Comparison of ENCODE assay signal across 10 mouse cellular contexts in the genomic region with DNA sequence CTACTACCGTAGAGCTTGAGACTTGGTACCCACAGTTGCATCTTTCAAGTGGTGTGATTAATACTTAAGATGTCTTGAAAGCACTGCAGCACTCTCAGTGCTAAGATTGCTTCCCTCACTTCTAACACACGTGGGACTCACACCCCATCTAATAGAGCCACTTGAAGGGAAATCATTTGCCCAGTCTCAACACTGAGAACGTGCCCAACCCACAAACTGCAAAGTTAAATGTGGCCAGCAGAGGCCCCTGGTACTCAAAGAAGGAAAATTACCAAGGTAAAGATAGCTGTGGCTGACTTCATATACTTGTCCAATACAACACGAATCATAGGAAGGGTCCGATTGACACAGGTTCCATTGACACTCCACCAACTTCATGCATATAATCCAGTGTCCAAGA.
DNase-seq lines count a peak whose midpoint lies in the region; ATAC-seq lines count a peak whose summit lies in the region.
"Had no signal": no experiment of that assay in that cellular context is flagged by ENCODE, and none has a peak within 500 bp of the region (broad histone marks: within the 10 kb centered on the region; RNA-seq: fewer than 3 reads in every experiment).

No protein-coding gene starts in this region.

- H3K9ac ChIP-seq in hindbrain, embryonic 14.5 days = no peak overlapping the region
- H3K9ac ChIP-seq in hindbrain, embryonic 11.5 days (ENCODE audit: low read depth, low read length) = no peak overlapping the region
- H3K9ac ChIP-seq in neural tube, embryonic 15.5 days (replicated peaks) = no peak overlapping the region
- H3K9ac ChIP-seq: heart, embryonic 13.5 days; limb, embryonic 15.5 days had no signal

- H3K4me1 ChIP-seq in hindbrain, embryonic 14.5 days (replicated peaks; ENCODE audit: control insufficient read depth, insufficient read depth, low read length) = no peaks in the 10 kb centered on the region
- H3K4me1 ChIP-seq in hindbrain, embryonic 11.5 days (replicated peaks; ENCODE audit: control insufficient read depth, insufficient read depth, low read length) = no peaks in the 10 kb centered on the region
- no peaks in the 10 kb centered on the region for H3K4me1 ChIP-seq in neural tube, embryonic 15.5 days
- H3K4me1 ChIP-seq: heart, embryonic 13.5 days; limb, embryonic 15.5 days had no signal

- no peak overlapping the region for H3K4me2 ChIP-seq in hindbrain, embryonic 14.5 days (replicated peaks)
- H3K4me2 ChIP-seq in hindbrain, embryonic 11.5 days (replicated peaks; ENCODE audit: low read depth, low read length) = no peak overlapping the region
- H3K4me2 ChIP-seq in neural tube, embryonic 15.5 days = no peak overlapping the region
- H3K4me2 ChIP-seq: heart, embryonic 13.5 days; limb, embryonic 15.5 days had no signal

- 67% methylated on average over 5 of the region's 5 CpGs for WGBS in hindbrain, embryonic 14.5 days
- WGBS in hindbrain, embryonic 11.5 days = 66% methylated on average over 5 of the region's 5 CpGs
- 68% methylated on average over 5 of the region's 5 CpGs for WGBS in neural tube, embryonic 15.5 days

- peak; percentile 28 for DNase-seq in hindbrain, embryonic 14.5 days (ENCODE audit: low spot score)
- DNase-seq in hindbrain, embryonic 11.5 days (ENCODE audit: low spot score) = no peak
- DNase-seq in 416B (ENCODE audit: low read depth) = peak; percentile 21
- DNase-seq in brain, adult 2 months (ENCODE audit: low read depth, low spot score) = peak; percentile 48
- peak; percentile 10 to 16 for DNase-seq in kidney, postnatal 4 days
- DNase-seq in spleen, postnatal 10 days (ENCODE audit: low spot score in 2 of 2) = no peak
- no peak for DNase-seq in thymus, adult 18-20 months

- no peak for ATAC-seq in hindbrain, embryonic 14.5 days (ENCODE audit: low FRiP score)
- no peak for ATAC-seq in hindbrain, embryonic 11.5 days (ENCODE audit: low FRiP score)
- no peak for ATAC-seq in neural tube, embryonic 15.5 days (ENCODE audit: low FRiP score)

- H3K27ac ChIP-seq in hindbrain, embryonic 14.5 days = no peak overlapping the region
- no peak overlapping the region for H3K27ac ChIP-seq in hindbrain, embryonic 11.5 days (ENCODE audit: low read depth, low read length)
- H3K27ac ChIP-seq in neural tube, embryonic 15.5 days (replicated peaks) = no peak overlapping the region
- H3K27ac ChIP-seq: heart, embryonic 13.5 days; limb, embryonic 15.5 days had no signal

- no peaks in the 10 kb centered on the region for H3K36me3 ChIP-seq in hindbrain, embryonic 14.5 days (replicated peaks; ENCODE audit: control insufficient read depth, insufficient read depth)
- no peaks in the 10 kb centered on the region for H3K36me3 ChIP-seq in hindbrain, embryonic 11.5 days (ENCODE audit: control insufficient read depth, insufficient read depth, low read length)
- no peaks in the 10 kb centered on the region for H3K36me3 ChIP-seq in neural tube, embryonic 15.5 days
- H3K36me3 ChIP-seq: heart, embryonic 13.5 days; limb, embryonic 15.5 days had no signal

- H3K4me3 ChIP-seq in hindbrain, embryonic 14.5 days (replicated peaks; ENCODE audit: low read length) = no peak overlapping the region
- no peak overlapping the region for H3K4me3 ChIP-seq in hindbrain, embryonic 11.5 days (ENCODE audit: low read depth, low read length)
- H3K4me3 ChIP-seq in neural tube, embryonic 15.5 days (replicated peaks) = no peak overlapping the region
- H3K4me3 ChIP-seq: heart, embryonic 13.5 days; limb, embryonic 15.5 days had no signal

- H3K9me3 ChIP-seq in hindbrain, embryonic 14.5 days (ENCODE audit: control insufficient read depth, low read length) = no peaks in the 10 kb centered on the region
- no peaks in the 10 kb centered on the region for H3K9me3 ChIP-seq in hindbrain, embryonic 11.5 days (ENCODE audit: control insufficient read depth, low read length)
- no peaks in the 10 kb centered on the region for H3K9me3 ChIP-seq in neural tube, embryonic 15.5 days (replicated peaks)
- H3K9me3 ChIP-seq: heart, embryonic 13.5 days; limb, embryonic 15.5 days had no signal

- H3K27me3 ChIP-seq in hindbrain, embryonic 14.5 days (ENCODE audit: control insufficient read depth, insufficient read depth, low read length) = no peaks in the 10 kb centered on the region
- no peaks in the 10 kb centered on the region for H3K27me3 ChIP-seq in hindbrain, embryonic 11.5 days (ENCODE audit: control insufficient read depth, insufficient read depth, low read length)
- no peaks in the 10 kb centered on the region for H3K27me3 ChIP-seq in neural tube, embryonic 15.5 days (replicated peaks)
- H3K27me3 ChIP-seq: heart, embryonic 13.5 days; limb, embryonic 15.5 days had no signal

Comparison
In these comparisons a context has a peak if more than half of its experiments do, and no peak if none do; other contexts are left out.
1. DNase-seq: peak in hindbrain, embryonic 14.5 days (single experiment), 416B (single experiment), brain, adult 2 months (single experiment) and kidney, postnatal 4 days (2 of 2); none in hindbrain, embryonic 11.5 days (single experiment), spleen, postnatal 10 days (0 of 2) and thymus, adult 18-20 months (0 of 2).